Mouse (Mus musculus): ENCODE data around the gene Tap2.

- TF ChIP-seq CTCF (IDR thresholded peaks at IDR 0.05; ENCODE audit: low read depth, low read length) (no peak), POLR2A (IDR thresholded peaks at IDR 0.05; ENCODE audit: borderline replicate concordance, low read depth, low read length) (no peak)
These were observed 46.0 kb downstream of the Tap2 start for GRCm38 (mm10) chr17:34249361-34249760.

Measured in bone marrow macrophage, adult 2 months (primary cell).